Mouse (Mus musculus): ENCODE results near the gene Txndc2.

Txndc2 gene

DNA sequence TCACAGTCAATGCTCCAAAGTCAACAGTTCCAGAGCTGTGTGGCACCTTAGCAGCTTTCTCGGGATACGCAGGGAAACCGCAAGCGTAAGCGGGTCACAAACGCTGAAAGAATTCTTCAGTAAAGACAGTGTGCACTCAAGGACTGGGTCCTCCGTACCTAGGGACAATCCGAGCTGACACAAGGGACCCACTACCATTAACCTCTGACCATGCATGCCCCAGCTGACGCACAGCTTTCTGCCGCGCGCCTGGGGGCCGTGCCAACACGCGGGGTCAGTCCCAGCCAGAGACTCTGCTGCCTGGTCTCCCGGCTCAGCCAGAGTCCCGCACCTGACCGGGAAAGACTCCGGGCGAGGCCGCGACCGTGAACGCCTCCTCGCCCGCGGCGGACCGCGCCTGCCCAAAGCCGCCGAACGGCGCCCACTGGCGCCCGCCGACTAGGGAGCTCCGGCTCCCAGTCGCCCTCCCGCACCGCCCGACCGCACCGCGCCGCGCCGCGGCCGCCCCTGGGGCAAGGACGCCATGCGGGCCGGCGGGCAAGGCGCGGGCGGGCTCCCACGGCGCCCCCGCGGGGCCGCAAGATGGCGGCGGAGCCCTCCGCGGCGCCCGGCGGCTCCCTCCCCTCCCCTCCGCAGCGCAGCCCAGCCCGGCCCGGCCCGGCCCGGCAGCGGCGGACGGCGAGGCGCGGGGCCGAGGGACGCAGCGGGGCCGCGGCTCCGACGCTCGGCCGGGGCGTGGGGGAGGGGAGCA is 29.4 kb downstream of the Txndc2 start:
- DNase-seq (ENCODE audit: low read depth) = no peak

DNA sequence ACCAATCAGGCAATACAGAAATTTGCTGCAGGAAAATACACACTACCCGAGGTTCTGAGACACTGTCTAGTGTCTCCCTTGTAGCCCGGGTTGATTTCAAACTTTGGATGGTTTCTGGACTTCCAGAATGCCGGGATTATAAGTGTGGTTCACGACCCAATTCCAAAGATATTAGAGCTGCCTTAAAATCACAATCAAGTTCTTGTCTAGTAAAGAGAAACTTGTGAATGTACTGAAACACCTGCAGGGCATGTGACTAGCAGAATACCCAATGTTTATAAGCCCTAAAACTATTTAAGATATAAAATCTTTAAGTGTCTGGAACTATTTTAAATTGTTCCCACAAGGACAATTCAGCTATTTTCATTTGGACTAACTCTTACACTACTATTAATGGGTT is 30.2 kb downstream of the Txndc2 start:
- no peak for DNase-seq (ENCODE audit: low read depth)

DNA sequence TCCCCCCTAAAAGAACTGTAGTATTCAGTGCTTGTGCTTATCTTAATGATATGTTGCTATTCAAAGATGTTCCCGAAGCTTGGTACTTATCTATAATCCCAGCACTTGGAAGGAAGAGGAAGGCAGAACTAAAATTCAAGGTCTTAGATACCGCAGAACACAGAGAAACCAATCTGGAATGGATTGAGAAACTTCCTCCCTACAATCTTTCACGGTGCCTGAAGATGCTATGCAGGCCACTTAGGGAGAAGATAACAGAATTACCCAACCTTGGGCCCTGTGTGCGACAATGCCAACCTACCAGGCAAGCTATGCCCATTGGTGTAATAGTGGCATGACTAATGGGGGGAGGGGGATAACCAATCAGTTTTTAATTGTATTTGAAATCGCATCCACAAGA is 33.2 kb downstream of the Txndc2 start:
- DNase-seq (ENCODE audit: low read depth) = no peak

DNA sequence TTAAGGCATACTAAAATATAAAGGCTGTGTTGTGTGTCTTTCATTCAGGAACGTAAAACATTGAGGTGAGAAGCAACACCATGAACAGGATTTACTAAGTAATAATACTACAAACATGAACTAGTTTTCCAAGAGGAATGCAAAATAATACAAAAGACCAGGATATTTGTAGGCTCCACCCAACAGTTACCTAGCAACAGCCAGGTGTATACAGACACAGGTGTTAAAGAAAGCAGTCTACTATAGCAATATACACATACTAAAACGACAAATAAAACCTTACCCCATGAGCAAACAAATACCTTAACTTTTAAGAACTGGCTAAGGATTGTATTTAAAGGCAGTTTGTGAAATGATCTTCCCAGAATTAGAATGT is 33.7 kb downstream of the Txndc2 start:
- no peak for DNase-seq (ENCODE audit: low read depth)

DNA sequence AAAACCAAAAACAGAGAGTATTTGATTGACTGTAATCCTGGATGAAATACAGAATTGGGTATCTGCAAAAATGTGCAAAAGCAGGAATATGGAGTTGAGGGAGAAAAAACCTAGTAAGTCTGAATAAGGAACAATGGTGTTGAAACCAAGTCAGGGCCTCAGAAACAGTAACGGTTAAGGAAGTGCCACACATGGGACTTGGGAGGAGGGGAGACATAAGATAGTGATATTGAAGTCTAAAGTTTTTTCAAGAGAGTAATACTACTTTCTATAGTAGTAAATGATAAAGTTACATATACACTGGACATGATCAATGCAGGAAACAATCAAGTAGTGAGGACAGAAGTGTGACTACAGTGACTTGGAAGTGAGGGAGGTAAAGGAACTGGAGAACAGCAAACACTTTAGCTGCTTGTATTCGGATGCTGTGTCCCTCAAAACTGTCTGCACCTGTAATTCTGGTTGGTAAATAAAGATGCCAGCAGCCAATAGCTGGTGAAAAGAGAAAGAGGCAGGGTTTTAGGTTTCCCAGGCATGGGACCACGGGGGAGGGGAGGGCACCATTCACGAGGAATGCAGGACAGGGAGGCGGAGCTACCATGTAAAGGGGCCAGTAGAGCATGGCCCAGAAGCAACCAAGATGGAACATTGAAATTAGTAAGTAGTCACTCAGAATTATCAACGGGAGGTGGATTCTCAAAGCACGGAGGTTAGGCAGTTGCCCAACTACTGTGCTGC is 34.2 kb downstream of the Txndc2 start:
- no peak for DNase-seq (ENCODE audit: low read depth)

DNA sequence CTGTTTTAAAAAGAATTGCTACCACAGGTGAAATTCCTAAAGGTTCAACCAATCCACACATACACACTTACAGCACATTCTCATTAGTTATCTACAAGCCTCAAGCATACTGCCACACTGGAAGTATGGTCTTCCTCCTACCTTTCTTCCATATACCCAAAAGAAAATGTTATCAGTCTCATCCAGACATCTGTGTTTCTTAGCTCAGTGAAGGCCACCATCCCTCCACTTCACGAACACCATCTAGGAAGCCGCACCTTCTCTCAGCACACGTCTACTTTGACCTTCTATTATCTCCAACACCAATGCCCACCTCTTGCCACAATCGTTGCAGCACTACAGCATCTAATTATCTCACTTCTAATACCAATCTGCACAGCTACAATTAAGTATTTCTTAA is 36.0 kb downstream of the Txndc2 start:
- no peak for DNase-seq (ENCODE audit: low read depth)

DNA sequence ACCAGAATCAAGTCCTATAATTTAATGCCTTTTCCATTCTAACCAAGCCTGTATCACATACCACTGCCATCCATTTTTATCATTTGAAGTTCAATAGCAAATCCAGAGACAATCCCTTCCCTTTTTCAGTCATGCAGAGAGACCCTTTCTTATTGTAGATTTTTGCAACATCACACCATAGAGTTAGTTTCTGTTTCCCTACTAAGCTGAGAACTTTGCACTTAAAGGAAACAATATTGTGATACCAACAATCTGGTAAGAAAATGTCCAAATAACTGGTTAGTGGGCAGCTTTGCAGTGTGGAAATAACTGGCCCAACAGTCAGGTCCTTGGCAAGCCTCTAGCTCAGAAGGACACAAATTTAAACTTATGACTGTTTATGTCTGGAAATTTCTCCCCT is 37.1 kb downstream of the Txndc2 start:
- DNase-seq (ENCODE audit: low read depth) = no peak

DNA sequence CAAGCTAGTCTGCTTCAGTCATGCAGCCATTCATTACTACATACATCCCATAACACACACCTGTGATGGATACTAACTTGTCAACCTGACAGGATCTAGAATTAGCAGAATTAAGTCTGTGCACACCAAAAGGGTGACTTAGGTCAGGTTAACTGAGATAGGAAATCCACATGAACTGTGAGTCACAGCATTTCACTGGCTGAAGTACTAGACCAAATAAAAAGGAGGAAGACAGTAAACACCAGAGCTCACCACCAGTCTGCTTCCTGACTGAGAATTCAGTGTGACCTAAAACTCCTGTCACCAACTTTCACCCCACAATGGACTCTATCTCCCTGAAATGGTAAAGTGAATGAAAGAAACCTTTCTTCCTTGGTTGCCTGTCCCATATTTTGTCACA is 37.7 kb downstream of the Txndc2 start:
- no peak for DNase-seq (ENCODE audit: low read depth)

DNA sequence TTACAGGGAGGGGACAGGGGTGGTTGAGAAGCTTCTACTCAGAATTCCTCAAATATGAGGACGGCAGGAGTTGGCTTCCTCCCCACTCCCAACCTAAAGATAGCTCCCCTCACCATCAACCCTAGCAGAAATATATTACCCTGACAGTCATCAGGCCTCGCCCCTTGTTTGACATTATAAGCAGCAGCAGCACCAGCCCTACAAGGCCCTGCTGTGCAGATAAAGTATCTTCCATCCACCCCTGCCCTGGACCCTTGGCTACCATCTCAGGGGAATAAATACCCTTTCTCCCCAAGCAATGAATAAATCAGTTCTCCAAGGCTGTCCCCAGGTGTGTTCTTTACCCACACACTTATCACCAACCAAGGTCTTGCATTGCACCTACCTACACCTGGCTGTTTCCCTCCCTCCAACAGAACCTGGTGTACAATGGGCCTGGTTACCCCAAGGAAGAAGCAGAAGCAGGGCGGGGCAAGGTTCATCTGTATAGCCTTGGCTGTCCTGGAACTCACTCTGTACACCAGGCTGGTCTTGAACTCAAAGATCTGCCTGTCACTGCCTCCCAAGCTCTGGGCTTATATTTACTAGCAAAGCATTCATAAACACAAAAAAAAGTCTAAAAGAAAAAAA is 44.0 kb downstream of the Txndc2 start:
- DNase-seq (ENCODE audit: low read depth) = no peak

DNA sequence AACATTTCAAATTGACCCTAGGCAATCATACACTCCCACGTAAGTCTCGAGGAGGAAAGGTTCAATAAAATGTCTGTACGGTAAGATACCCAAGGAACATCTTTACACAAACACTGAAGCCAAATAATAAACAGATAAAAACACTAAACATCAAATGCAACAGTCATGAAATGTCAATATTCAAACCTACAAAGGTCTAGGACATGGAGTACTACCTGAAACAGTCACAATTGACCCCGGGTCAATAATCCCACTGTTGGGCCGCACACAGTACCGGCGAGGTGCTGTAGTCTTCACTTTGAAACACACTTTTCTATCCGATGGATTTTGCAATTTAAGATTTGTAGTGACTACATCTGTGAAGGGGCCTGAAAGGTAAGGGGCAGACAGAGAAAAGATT is 47.3 kb downstream of the Txndc2 start:
- DNase-seq (ENCODE audit: low read depth) = no peak

Measured in c-Kit-positive CD71-negative TER-119-negative erythroid progenitor cells, embryonic 14.5 days (primary cell).